Mouse (Mus musculus) embryonic facial prominence, embryonic 13.5 days (tissue): ENCODE measurements at regions not wholly inside any gene's neighbourhood (a gene's known extent, or its start where the extent isn't known, plus 50 kb on each side); places are given as distances from the start of the nearest gene placed in this dataset.

Experiments used
- ATAC-seq: fragments of 200-750 bp; cut with Nextera tagmentation; 2 replicates; pipeline ENCODE4 v1.8.0; 2017; ENCODE audit warnings: low read depth; ENCODE audit not compliant: insufficient number of reproducible peaks, insufficient read depth, low FRiP score, low TSS enrichment
- H3K27ac ChIP-seq: fragments of 300-500 bp; sonication (generic); 2 replicates; pipeline ENCODE4 v1.5.1; 2015; ENCODE audit warnings: moderate library complexity, mild to moderate bottlenecking, inconsistent platforms
- H3K27me3 ChIP-seq: fragments of 300-500 bp; sonication (generic); 2 replicates; pipeline ENCODE4 v1.6.1; 2015; ENCODE audit warnings: mild to moderate bottlenecking, inconsistent platforms
- H3K36me3 ChIP-seq: fragments of 300-500 bp; sonication (generic); 2 replicates; pipeline ENCODE4 v1.6.1; 2015; ENCODE audit warnings: mild to moderate bottlenecking, inconsistent platforms
- H3K4me1 ChIP-seq: fragments of 300-500 bp; sonication (generic); 2 replicates; pipeline ENCODE4 v1.6.1; 2015; ENCODE audit warnings: inconsistent platforms
- H3K4me2 ChIP-seq: fragments of 300-500 bp; sonication (generic); 2 replicates; pipeline ENCODE4 v1.6.1; 2015; ENCODE audit warnings: moderate library complexity, mild to moderate bottlenecking, inconsistent platforms
- H3K4me3 ChIP-seq: fragments of 300-500 bp; sonication (generic); 2 replicates; pipeline ENCODE4 v1.5.1; 2015; ENCODE audit warnings: mild to moderate bottlenecking, inconsistent platforms
- H3K9ac ChIP-seq: fragments of 300-500 bp; sonication (generic); 2 replicates; pipeline ENCODE4 v1.6.1; 2015; ENCODE audit warnings: mild to moderate bottlenecking, inconsistent platforms
- H3K9me3 ChIP-seq: fragments of 300-500 bp; sonication (generic); 2 replicates; pipeline ENCODE4 v1.6.1; 2016; ENCODE audit warnings: inconsistent platforms
- WGBS: fragments of 180-500 bp; shearing (Covaris S2); methylation state at CpG from one replicate; pipeline ENCODE4 v1.1.7; 2015; ENCODE audit warnings: mixed read lengths; 5-methylcytosine and 5-hydroxymethylcytosine counted together

DNA sequence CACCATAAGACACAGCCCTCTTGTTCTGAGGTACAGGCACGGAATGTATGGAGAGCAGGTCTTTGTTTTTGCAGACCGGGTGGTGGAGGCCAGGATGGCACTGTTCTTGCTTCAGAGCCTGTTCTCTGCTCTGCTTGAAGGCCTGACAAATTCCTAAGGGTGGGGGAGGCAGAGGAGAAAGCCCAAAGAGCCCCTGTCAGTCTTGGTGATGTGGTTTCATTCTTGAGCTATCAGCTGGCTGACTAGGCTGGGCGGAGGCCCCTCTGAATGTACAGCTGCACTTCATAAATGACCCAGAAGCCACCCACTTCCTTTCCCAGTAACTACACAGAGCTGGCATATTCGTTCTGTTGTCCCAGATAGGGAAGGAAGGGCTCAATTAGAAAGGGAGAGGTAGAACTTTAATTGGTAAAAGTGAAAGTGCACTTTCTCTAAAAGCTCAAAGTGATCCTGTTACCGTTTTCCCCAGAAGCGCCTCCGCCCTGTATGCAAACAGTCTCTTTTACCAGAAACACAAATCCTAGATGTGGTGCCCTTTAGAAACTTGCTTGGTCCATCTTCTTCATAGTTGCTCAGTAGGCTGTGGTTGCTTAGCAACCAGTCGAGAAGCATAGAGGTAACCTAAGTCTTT lies 152.3 kb upstream of the Tnfaip3 start:
- WGBS: 30% methylated on average over 8 of the region's 8 CpGs
- Histone ChIP-seq H3K4me3 (no peak overlapping the region), H3K4me1 (peaks cover 12% of the 10 kb centered on the region), H3K4me2 (0 out of 2 replicates have a peak overlapping the region, but pooled peaks have one; percentile 22), H3K36me3 (no peaks in the 10 kb centered on the region), H3K9ac (no peak overlapping the region), H3K27me3 (no peaks in the 10 kb centered on the region), H3K9me3 (no peaks in the 10 kb centered on the region), H3K27ac (0 out of 2 replicates have a peak overlapping the region, but pooled peaks have one; percentile 40)
- peak; percentile 62; the same call in 1 of the 2 replicates for ATAC-seq

GRCm38 (mm10) chr10:19167101-19167500 lies 151.6 kb upstream of the Tnfaip3 start:
- ATAC-seq: no peak; the same call in 1 of the 2 replicates
- H3K36me3 ChIP-seq: no peaks in the 10 kb centered on the region
- H3K9ac ChIP-seq: no peak overlapping the region
- no peaks in the 10 kb centered on the region for H3K27me3 ChIP-seq
- WGBS: 78% methylated on average over 7 of the region's 7 CpGs
- 0 out of 2 replicates have a peak overlapping the region, but pooled peaks have one; percentile 22 for H3K4me2 ChIP-seq
- H3K4me1 ChIP-seq: peaks cover 12% of the 10 kb centered on the region
- no peak overlapping the region for H3K4me3 ChIP-seq
- H3K9me3 ChIP-seq: no peaks in the 10 kb centered on the region
- 0 out of 2 replicates have a peak overlapping the region, but pooled peaks have one; percentile 40 for H3K27ac ChIP-seq

GRCm38 (mm10) chr10:19162104-19162503 lies 146.6 kb upstream of the Tnfaip3 start:
- Histone ChIP-seq H3K9me3 (no peaks in the 10 kb centered on the region), H3K4me2 (no peak overlapping the region), H3K4me3 (no peak overlapping the region), H3K27ac (no peak overlapping the region), H3K36me3 (no peaks in the 10 kb centered on the region), H3K27me3 (no peaks in the 10 kb centered on the region), H3K4me1 (no peaks in the 10 kb centered on the region), H3K9ac (no peak overlapping the region)
- 91% methylated on average over 2 of the region's 2 CpGs for WGBS
- ATAC-seq: no peak

- ATAC-seq: no peak
- Histone ChIP-seq H3K27me3 (no peaks in the 10 kb centered on the region), H3K4me2 (no peak overlapping the region), H3K4me1 (no peaks in the 10 kb centered on the region), H3K9me3 (no peaks in the 10 kb centered on the region), H3K36me3 (no peaks in the 10 kb centered on the region), H3K9ac (no peak overlapping the region), H3K4me3 (no peak overlapping the region), H3K27ac (no peak overlapping the region)
Observed at GRCm38 (mm10) chr10:19161149-19161548, 145.7 kb upstream of the Tnfaip3 start.

DNA sequence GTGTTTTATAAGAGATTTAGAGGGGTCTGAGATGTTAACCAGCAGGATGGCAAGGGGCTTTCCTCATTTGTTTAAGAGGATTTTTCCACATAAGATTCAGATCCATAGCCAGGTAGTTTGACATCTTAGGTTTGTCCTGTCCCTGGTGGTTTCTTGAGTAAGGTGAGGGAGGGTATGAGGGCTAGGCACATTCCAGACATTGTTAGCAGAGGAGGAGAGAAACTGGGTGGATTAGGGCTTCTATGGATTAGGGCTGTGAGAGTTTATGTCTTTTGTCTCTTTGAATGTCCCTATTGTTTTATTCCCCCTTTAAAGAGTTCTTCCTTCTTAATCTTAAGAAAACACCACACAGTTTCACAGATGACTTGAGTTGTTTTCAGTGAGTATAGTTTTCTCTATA lies 138.6 kb upstream of the Tnfaip3 start:
- no peaks in the 10 kb centered on the region for H3K36me3 ChIP-seq
- H3K4me2 ChIP-seq: no peak overlapping the region
- no peak for ATAC-seq
- no peak overlapping the region for H3K4me3 ChIP-seq
- H3K9me3 ChIP-seq: no peaks in the 10 kb centered on the region
- no peaks in the 10 kb centered on the region for H3K4me1 ChIP-seq
- no peak overlapping the region for H3K9ac ChIP-seq
- no peak overlapping the region for H3K27ac ChIP-seq
- H3K27me3 ChIP-seq: no peaks in the 10 kb centered on the region

GRCm38 (mm10) chr10:19152773-19153172 lies 137.3 kb upstream of the Tnfaip3 start:
- Histone ChIP-seq H3K4me1 (no peaks in the 10 kb centered on the region), H3K36me3 (no peaks in the 10 kb centered on the region), H3K27me3 (no peaks in the 10 kb centered on the region), H3K4me2 (no peak overlapping the region), H3K27ac (no peak overlapping the region), H3K9me3 (no peaks in the 10 kb centered on the region), H3K4me3 (no peak overlapping the region), H3K9ac (no peak overlapping the region)
- 81% methylated on average over 5 of the region's 5 CpGs for WGBS
- ATAC-seq: no peak

- H3K4me2 ChIP-seq: no peak overlapping the region
- H3K4me3 ChIP-seq: no peak overlapping the region
- H3K9me3 ChIP-seq: no peaks in the 10 kb centered on the region
- ATAC-seq: no peak
- H3K4me1 ChIP-seq: no peaks in the 10 kb centered on the region
- no peaks in the 10 kb centered on the region for H3K36me3 ChIP-seq
- no peaks in the 10 kb centered on the region for H3K27me3 ChIP-seq
- no peak overlapping the region for H3K9ac ChIP-seq
- 82% methylated on average over 1 of the region's 1 CpGs for WGBS
- no peak overlapping the region for H3K27ac ChIP-seq
Observed at GRCm38 (mm10) chr10:19150766-19151165, 135.3 kb upstream of the Tnfaip3 start.

DNA sequence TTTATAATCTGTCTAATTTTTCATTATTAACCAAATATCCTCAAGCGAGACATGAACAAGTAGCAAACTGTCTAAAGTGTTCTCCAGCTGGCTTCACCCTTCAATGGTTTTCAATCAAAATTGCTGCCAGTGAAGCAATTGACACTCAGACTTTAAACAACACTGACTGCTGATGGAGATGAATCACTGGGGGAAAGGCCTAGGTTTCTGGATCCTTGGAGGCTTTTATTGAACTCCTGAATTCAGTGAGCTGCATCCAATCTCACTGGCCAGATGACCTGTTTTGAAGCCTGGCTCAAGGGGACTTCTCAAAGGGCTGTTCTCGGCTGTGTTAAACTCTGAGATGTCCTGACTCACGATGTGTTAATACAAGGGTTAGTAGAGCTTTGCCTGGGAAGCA lies 134.5 kb upstream of the Tnfaip3 start:
- no peak overlapping the region for H3K27ac ChIP-seq
- no peak overlapping the region for H3K4me2 ChIP-seq
- H3K9ac ChIP-seq: no peak overlapping the region
- H3K4me1 ChIP-seq: no peaks in the 10 kb centered on the region
- no peaks in the 10 kb centered on the region for H3K9me3 ChIP-seq
- no peak for ATAC-seq
- H3K27me3 ChIP-seq: no peaks in the 10 kb centered on the region
- H3K36me3 ChIP-seq: no peaks in the 10 kb centered on the region
- H3K4me3 ChIP-seq: no peak overlapping the region
- WGBS: 82% methylated on average over 3 of the region's 3 CpGs

GRCm38 (mm10) chr10:19149196-19149869 lies 133.9 kb upstream of the Tnfaip3 start:
- WGBS: 81% methylated on average over 4 of the region's 4 CpGs
- Histone ChIP-seq H3K9ac (no peak overlapping the region), H3K9me3 (no peaks in the 10 kb centered on the region), H3K4me1 (no peaks in the 10 kb centered on the region), H3K4me3 (no peak overlapping the region), H3K27me3 (no peaks in the 10 kb centered on the region), H3K36me3 (no peaks in the 10 kb centered on the region), H3K4me2 (no peak overlapping the region), H3K27ac (no peak overlapping the region)
- ATAC-seq: no peak

GRCm38 (mm10) chr10:19141481-19141880 lies 126.0 kb upstream of the Tnfaip3 start:
- H3K9ac ChIP-seq: no peak overlapping the region
- no peak for ATAC-seq
- no peak overlapping the region for H3K4me3 ChIP-seq
- no peaks in the 10 kb centered on the region for H3K27me3 ChIP-seq
- H3K4me1 ChIP-seq: no peaks in the 10 kb centered on the region
- H3K36me3 ChIP-seq: no peaks in the 10 kb centered on the region
- no peak overlapping the region for H3K27ac ChIP-seq
- H3K9me3 ChIP-seq: no peaks in the 10 kb centered on the region
- no peak overlapping the region for H3K4me2 ChIP-seq
- WGBS: 83% methylated on average over 3 of the region's 3 CpGs

GRCm38 (mm10) chr10:19140628-19141027 lies 125.2 kb upstream of the Tnfaip3 start:
- H3K4me3 ChIP-seq: no peak overlapping the region
- WGBS: 74% methylated on average over 5 of the region's 5 CpGs
- no peaks in the 10 kb centered on the region for H3K9me3 ChIP-seq
- H3K36me3 ChIP-seq: no peaks in the 10 kb centered on the region
- H3K9ac ChIP-seq: no peak overlapping the region
- H3K4me1 ChIP-seq: no peaks in the 10 kb centered on the region
- ATAC-seq: no peak
- H3K27ac ChIP-seq: no peak overlapping the region
- no peak overlapping the region for H3K4me2 ChIP-seq
- no peaks in the 10 kb centered on the region for H3K27me3 ChIP-seq

GRCm38 (mm10) chr10:19139234-19139633 lies 123.8 kb upstream of the Tnfaip3 start:
- Histone ChIP-seq H3K9ac (no peak overlapping the region), H3K9me3 (no peaks in the 10 kb centered on the region), H3K4me1 (no peaks in the 10 kb centered on the region), H3K36me3 (no peaks in the 10 kb centered on the region), H3K27me3 (no peaks in the 10 kb centered on the region), H3K4me2 (no peak overlapping the region), H3K4me3 (no peak overlapping the region), H3K27ac (no peak overlapping the region)
- ATAC-seq: no peak
- 86% methylated on average over 2 of the region's 2 CpGs for WGBS
